Mouse (Mus musculus) hindlimb bud, embryonic 11.5 days (tissue): ENCODE measurements at regions not wholly inside any gene's neighbourhood (a gene's known extent, or its start where the extent isn't known, plus 50 kb on each side); places are given as distances from the start of the nearest gene placed in this dataset.

Experiments
- DNase-seq: peaks from one replicate; pipeline ENCODE4 v3.0.0-alpha.2; 2012; ENCODE audit warnings: low read depth, low spot score; ENCODE audit errors: extremely low spot score

GRCm38 (mm10) chr10:19532790-19533189 lies 59.0 kb upstream of the Ifngr1 start:
- DNase-seq = no peak

- DNase-seq = no peak
These were observed 57.9 kb upstream of the Ifngr1 start for GRCm38 (mm10) chr10:19533846-19534245.
